Mouse (Mus musculus) layer of hippocampus, adult 2 months (tissue): ENCODE results near the gene Nudt3. TPM values are rescaled to one million over a fixed set of nuclear protein-coding genes. Genes with fewer than 3 reads are reported as not detected.
A peak's percentile ranks its signal among the peaks of the same experiment; 100 is the strongest.

ENCODE experiments used
- DNase-seq, 2 experiments: peaks; one replicate each; pipeline ENCODE4 v3.0.0; 2022; ENCODE audit warnings: low spot score in 2 of 2
- H3K27ac ChIP-seq: fragments of 200-600 bp; 2 replicates; pipeline ENCODE4 v1.8.1; 2022
- H3K4me3 ChIP-seq: fragments of 200-600 bp; 2 replicates; pipeline ENCODE4 v1.8.1; 2022; ENCODE audit warnings: mild to moderate bottlenecking
- CTCF ChIP-seq: fragments of 200-600 bp; conservative IDR thresholded peaks from 2 replicates; pipeline ENCODE4 v1.8.1; 2022; ENCODE audit warnings: antibody characterized with exemption, mild to moderate bottlenecking, moderate library complexity
- total RNA-seq, 2 experiments: library from RNA; stranded (reverse); gene quantifications; 2 replicates each; pipeline ENCODE4 v1.2.3; 2021

The Nudt3 gene
- total RNA-seq, 2 experiments from 2014 or later: 462 to 510 TPM

- DNase-seq: no peak
- Histone ChIP-seq H3K4me3 (no peak overlapping the region), H3K27ac (no peak overlapping the region)
- no peak for TF ChIP-seq CTCF
Measured at GRCm38 (mm10) chr17:27628376-27628775, 5.1 kb upstream of the Nudt3 start.

DNA sequence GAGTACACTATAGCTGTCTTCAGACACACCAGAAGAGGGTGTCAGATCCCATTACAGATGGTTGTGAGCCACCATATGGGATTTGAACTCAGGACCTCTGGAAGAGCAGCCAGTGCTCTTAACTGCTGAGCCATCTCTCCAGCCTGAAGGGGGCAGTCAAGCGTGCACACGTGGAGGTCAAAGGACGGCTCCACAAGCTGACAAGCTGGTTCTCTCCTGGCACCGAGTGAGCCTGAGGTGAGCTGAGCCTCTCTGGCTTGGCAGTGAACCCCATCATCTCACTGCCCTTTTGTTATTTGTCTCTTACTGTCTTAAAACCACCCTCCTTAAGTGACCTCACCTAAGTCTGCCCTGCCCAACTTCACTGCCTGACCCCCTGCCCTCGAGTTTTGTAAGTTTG lies 4.2 kb upstream of the Nudt3 start:
- no peak for DNase-seq
- no peak overlapping the region for H3K4me3 ChIP-seq
- TF ChIP-seq CTCF: peak; percentile 39
- H3K27ac ChIP-seq: peak overlapping the region; percentile 33; the same call in 1 of the 2 replicates

DNA sequence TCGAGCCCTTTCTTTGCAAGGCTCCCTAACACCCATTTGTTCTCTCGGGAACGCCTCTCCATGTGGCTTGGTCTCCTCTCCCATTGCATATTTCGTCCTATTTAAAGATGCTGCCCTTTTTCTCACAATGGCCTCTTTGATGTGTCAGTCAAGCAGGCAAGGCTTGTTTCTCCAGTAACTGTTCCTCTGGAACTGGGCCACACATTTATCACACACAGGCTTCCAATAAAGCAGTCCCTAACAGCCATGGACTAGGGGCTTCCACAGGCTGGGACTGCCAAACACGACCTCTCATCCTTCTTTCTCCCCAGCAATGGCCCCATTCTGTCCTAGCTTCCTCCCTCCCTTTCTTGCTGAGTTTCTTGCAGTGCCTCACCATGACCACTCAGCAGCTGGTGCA lies 3.4 kb upstream of the Nudt3 start:
- no peak for TF ChIP-seq CTCF
- DNase-seq: no peak
- H3K4me3 ChIP-seq: no peak overlapping the region
- H3K27ac ChIP-seq: peak overlapping the region; percentile 65

DNA sequence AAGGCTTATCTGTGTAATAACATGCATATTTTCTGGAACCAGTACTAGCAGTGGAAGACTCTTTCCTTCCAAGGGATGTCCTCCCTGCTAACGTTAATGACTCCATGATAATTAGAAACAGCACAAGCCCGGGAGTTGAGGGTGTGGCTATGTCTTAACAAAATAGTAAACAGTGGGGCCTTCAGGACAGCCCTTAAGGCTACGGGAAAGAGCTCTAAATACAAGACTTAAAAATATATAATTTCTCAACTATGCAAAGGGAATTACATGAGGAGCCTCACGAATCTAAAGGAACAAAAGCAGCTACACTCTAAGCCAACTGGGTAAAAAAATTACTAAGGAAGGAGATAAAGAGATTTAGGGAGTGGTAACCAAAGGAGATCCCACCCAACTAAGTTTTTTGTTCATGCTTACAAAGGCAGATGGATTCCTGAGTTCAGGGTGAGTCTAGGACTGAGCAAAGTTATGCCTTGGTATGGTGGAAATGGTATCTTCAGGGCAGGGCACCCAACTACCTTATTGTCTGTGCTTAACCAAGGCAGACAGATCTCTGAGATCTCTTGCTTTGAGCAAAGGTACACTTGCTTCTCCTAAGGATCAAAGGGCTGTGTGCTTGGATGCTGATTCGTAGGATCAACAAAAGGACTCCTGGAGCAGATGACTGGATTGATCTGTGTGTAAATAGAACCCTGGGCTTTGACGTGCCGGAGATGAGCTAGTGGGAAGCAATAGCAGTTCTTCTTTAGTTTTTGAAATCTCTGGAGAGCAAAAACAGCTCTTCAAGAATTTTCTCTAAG lies 2.4 kb upstream of the Nudt3 start:
- no peak for TF ChIP-seq CTCF
- no peak overlapping the region for H3K4me3 ChIP-seq

DNA sequence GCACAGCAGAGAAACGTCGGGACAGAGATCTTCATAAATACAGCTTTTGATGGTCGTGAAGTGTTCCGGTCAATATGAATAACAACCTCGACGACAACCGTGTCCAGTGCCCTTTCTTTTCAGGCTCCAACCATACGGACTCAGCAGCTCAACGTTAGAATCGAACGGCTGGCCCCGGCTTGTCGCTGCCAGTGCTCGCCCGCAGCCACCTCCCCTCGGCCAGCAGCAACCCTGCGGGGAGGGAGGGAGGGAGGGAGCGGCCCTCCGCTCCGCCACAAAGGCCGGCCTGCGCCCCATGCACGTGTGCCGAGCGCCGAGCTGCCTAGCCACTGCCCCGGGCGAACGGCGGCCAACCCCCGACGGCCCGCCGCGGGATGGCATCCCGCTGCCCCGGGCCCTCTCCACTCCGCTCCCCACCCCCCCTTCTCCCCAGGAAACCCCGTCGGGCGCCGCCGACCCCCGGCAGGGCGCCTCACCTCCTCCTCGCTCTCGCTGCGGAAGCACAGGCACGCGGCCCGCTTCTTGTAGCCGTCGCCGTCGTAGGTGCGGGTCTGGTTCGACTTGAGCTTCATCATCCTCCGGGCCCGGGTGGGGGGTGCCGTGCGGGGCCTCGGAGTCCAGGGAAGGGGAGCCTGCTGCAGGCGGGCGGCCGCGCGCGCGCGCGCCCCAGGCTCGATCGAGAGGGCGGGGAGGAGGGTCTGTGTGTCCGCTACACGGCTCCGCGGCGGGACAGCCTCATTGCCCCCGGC lies 510 bp downstream of the Nudt3 start:
- Histone ChIP-seq H3K27ac (peak overlapping the region; percentile 100), H3K4me3 (peak overlapping the region; percentile 69)
- DNase-seq: peak in 1 of 2 experiments; percentile 45
- TF ChIP-seq CTCF: no peak

More for the DNA sequence above, 2.4 kb upstream of the Nudt3 start:
- DNase-seq: no peak
- H3K27ac ChIP-seq: peak overlapping the region; percentile 65

- DNase-seq: no peak
- peak overlapping the region; percentile 100 for H3K27ac ChIP-seq
- TF ChIP-seq CTCF: no peak
- peak overlapping the region; percentile 69 for H3K4me3 ChIP-seq
Measured at GRCm38 (mm10) chr17:27621705-27622531, 1.4 kb downstream of the Nudt3 start.

- TF ChIP-seq CTCF: no peak
- peak overlapping the region; percentile 69 for H3K4me3 ChIP-seq
- no peak for DNase-seq
- peak overlapping the region; percentile 100 for H3K27ac ChIP-seq
Measured at GRCm38 (mm10) chr17:27621161-27621560, 2.1 kb downstream of the Nudt3 start.

DNA sequence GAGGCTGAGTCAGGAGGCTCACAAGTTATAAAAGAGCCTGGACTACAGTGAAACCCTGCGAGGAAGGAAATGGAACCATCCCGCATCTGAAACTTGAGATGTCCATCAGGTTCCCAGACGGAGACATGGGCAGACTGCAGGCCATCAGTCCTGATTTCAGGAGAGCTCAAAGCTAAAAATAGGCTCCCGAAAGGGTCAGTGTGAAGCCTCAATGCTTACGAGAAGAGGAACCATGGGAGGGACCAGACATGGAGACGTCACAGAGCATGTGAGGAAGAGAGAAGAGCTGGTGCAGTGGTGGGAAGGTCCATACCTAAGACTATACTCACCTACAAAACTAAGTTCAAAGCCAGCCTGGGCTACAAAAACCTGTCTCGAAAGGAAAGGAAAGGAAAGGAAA lies 7.9 kb downstream of the Nudt3 start:
- Histone ChIP-seq H3K27ac (no peak overlapping the region), H3K4me3 (no peak overlapping the region)
- DNase-seq: no peak
- TF ChIP-seq CTCF: no peak

GRCm38 (mm10) chr17:27613016-27613415 lies 10.3 kb downstream of the Nudt3 start:
- Histone ChIP-seq H3K4me3 (no peak overlapping the region; the same call in 1 of the 2 replicates), H3K27ac (peak overlapping the region; percentile 88)
- no peak for TF ChIP-seq CTCF
- no peak for DNase-seq

DNA sequence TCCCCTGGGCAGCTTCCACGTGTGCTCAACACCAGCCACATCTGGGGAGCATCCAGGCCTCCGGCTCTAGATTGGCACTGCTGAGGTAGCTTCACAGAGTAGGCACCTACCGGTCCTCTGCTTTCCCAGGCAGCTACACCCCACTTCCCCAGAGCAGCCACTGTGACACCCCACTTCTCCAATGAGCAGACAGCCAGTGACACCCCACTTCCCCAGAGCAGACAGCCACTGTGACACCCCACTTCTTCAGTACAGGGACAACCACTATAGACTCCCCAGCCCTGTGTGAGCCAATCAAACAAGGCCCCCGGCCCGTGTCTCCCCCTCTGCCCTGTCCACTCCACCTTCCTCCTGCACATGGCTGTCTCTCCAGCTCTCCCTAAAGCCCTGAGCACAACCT lies 11.3 kb downstream of the Nudt3 start:
- no peak for DNase-seq
- Histone ChIP-seq H3K27ac (peak overlapping the region; percentile 88), H3K4me3 (no peak overlapping the region)
- TF ChIP-seq CTCF: no peak

GRCm38 (mm10) chr17:27611519-27611884 lies 11.8 kb downstream of the Nudt3 start:
- peak overlapping the region; percentile 88 for H3K27ac ChIP-seq
- no peak for TF ChIP-seq CTCF

DNA sequence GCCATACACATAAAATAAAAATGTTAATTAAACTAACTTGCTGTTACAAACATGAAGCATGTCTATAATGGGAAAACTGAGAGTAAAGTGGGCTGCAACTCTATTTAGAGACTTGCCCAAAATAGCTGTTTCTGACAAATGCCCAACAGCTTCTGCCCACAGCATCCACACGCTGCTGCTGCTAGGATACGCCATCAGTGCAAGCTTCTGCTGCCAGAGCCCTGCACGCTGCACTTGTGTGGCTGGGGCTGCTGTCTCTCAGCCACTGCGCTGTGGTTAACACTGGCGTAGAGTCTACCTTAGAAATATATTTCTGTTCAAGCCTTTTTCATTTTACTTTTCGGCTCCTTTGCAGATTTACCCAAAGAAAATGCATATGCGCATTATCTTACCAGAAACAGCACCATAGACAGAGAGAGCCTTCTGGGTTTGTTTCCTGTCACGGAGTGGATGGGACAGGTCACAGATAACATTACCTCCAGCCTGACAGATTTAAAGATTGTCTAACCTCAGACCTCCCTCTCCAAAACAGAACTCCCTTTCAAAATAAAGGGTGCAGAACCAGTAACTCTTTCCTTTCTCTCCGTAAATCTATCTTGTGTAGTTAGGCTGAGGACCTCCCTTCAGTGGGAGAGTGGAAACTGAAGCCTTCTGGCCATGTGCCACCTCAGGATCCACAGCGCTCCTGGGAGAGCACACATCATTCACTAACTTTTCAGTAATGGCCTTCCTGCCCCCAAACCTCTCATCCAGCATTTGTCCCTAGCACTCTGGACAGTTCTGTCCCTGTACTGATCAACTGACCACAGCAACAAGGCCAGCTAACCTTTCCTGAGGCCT lies 12.4 kb downstream of the Nudt3 start:
- no peak for TF ChIP-seq CTCF
- peak; percentile 72 to 82 for DNase-seq
- Histone ChIP-seq H3K27ac (peak overlapping the region; percentile 88), H3K4me3 (no peak overlapping the region; the same call in 1 of the 2 replicates)

More at GRCm38 (mm10) chr17:27611519-27611884, 11.8 kb downstream of the Nudt3 start:
- no peak for DNase-seq
- no peak overlapping the region; the same call in 1 of the 2 replicates for H3K4me3 ChIP-seq
